Mouse (Mus musculus) myocyte (in vitro differentiated cells): ENCODE measurements around the gene Aph1b. TPM values are rescaled to one million over a fixed set of nuclear protein-coding genes. Genes with fewer than 3 reads are reported as not detected.

Source experiments
- H3K27me3 ChIP-seq: one replicate; pipeline ENCODE4 v1.6.1; 2011; ENCODE audit not compliant: control insufficient read depth, insufficient read depth, insufficient read length
- H3K36me3 ChIP-seq: one replicate; pipeline ENCODE4 v1.6.1; 2011; ENCODE audit not compliant: control insufficient read depth, insufficient read depth
- H3K4me2 ChIP-seq: one replicate; pipeline ENCODE4 v1.6.1; 2011; ENCODE audit warnings: low read depth, control low read depth
- H3K4me3 ChIP-seq: one replicate; pipeline ENCODE4 v1.5.1; 2011; ENCODE audit warnings: mild to moderate bottlenecking, control low read depth, moderate library complexity
- H3K79me2 ChIP-seq: one replicate; pipeline ENCODE4 v1.6.1; 2011; ENCODE audit not compliant: control insufficient read depth, insufficient read depth
- H3ac ChIP-seq: one replicate; pipeline ENCODE4 v1.6.1; 2011; ENCODE audit not compliant: control insufficient read depth, insufficient read length
- CEBPB ChIP-seq: IDR thresholded peaks from 2 replicates; pipeline ENCODE4 v1.6.1; 2011; ENCODE audit warnings: mild to moderate bottlenecking, moderate library complexity; ENCODE audit not compliant: poor library complexity, insufficient read depth, severe bottlenecking
- E2F4 ChIP-seq: IDR thresholded peaks from one replicate; pipeline ENCODE4 v1.6.1; 2011; ENCODE audit warnings: mild to moderate bottlenecking, control low read depth, moderate library complexity; ENCODE audit not compliant: insufficient read depth
- MAX ChIP-seq: IDR thresholded peaks from one replicate; pipeline ENCODE4 v1.6.1; 2011; ENCODE audit warnings: low read depth, mild to moderate bottlenecking, control low read depth
- MYOD1 ChIP-seq, 3 experiments: IDR thresholded peaks; one replicate each; pipeline ENCODE4 v1.6.1; 2011; ENCODE audit warnings: control low read depth in 2 of 3, low read depth in 2 of 3, mild to moderate bottlenecking in 2 of 3, moderate library complexity in 1 of 3; ENCODE audit not compliant: insufficient read length in 2 of 3, control insufficient read depth in 1 of 3
- MYOG ChIP-seq, 3 experiments: IDR thresholded peaks; one replicate each; pipeline ENCODE4 v1.6.1; 2011; ENCODE audit warnings: control low read depth in 2 of 3, low read depth in 2 of 3, mild to moderate bottlenecking in 2 of 3; ENCODE audit not compliant: insufficient read length in 2 of 3, control insufficient read depth in 1 of 3, insufficient read depth in 1 of 3
- POLR2A ChIP-seq: IDR thresholded peaks from one replicate; pipeline ENCODE4 v1.6.1; 2011; ENCODE audit warnings: low read depth, mild to moderate bottlenecking, control low read depth, moderate library complexity; ENCODE audit not compliant: insufficient read length
- POLR2AphosphoS2 ChIP-seq: IDR thresholded peaks from one replicate; pipeline ENCODE4 v1.6.1; 2011; ENCODE audit warnings: low read depth, control low read depth; ENCODE audit not compliant: insufficient read length
- REST ChIP-seq: IDR thresholded peaks from one replicate; pipeline ENCODE4 v1.6.1; 2011; ENCODE audit warnings: mild to moderate bottlenecking, control low read depth, moderate library complexity; ENCODE audit not compliant: insufficient read depth, insufficient read length
- SRF ChIP-seq: IDR thresholded peaks from one replicate; pipeline ENCODE4 v1.6.1; 2011; ENCODE audit warnings: low read depth; ENCODE audit not compliant: control insufficient read depth, insufficient read length
- TCF12 ChIP-seq: IDR thresholded peaks from one replicate; pipeline ENCODE4 v1.6.1; 2011; ENCODE audit warnings: mild to moderate bottlenecking, control low read depth; ENCODE audit not compliant: poor library complexity, insufficient read depth, severe bottlenecking
- TCF3 ChIP-seq: IDR thresholded peaks from one replicate; pipeline ENCODE4 v1.6.1; 2011; ENCODE audit warnings: low read depth, control low read depth; ENCODE audit not compliant: insufficient read length
- USF1 ChIP-seq: IDR thresholded peaks from one replicate; pipeline ENCODE4 v1.6.1; 2011; ENCODE audit warnings: low read depth, mild to moderate bottlenecking, control low read depth, moderate library complexity
- polyA plus RNA-seq: library from polyadenylated mRNA; unstranded; fragments of >200 nt; fragmentation: generic; extraction: Trizol; gene quantifications from one replicate; pipeline ENCODE4 v1.2.1, GENCODE M21; 2012; ENCODE audit warnings: missing spikeins

The Aph1b gene
- polyA plus RNA-seq, 1 experiment, result 2.5 TPM

DNA sequence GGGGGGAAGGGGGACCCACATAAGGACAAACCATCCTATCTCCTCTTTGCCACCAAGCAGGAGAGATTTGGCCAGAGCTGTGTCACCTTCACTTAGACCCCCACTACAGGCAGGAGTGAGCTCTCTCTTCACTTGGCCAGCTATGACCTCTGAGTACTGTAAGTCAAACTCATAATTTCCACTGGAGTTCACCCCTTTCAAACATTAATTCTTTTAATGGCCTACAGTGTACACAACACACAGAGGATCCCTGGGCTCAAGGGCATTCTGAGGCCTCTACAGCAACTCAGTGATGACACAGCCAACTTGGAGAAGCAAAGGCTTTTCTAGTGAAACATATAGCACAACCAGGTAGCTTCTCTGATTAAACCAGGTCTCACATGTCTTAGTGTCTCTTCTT is 24.6 kb downstream of the Aph1b start:
- Histone ChIP-seq H3K36me3 (no peaks in the 10 kb centered on the region), H3K27me3 (no peaks in the 10 kb centered on the region), H3K79me2 (no peaks in the 10 kb centered on the region), H3ac (no peak overlapping the region), H3K4me2 (no peak overlapping the region), H3K4me3 (no peak overlapping the region)
- TF ChIP-seq POLR2AphosphoS2 (no peak), MAX (no peak), TCF12 (no peak), REST (no peak), SRF (no peak), USF1 (no peak), MYOG (IDR thresholded peaks at IDR 0.05; ENCODE audit: control insufficient read depth in 1 of 3, insufficient read depth in 1 of 3, insufficient read length in 2 of 3, low read depth in 2 of 3) (no peak), MYOD1 (IDR thresholded peaks at IDR 0.05; ENCODE audit: control insufficient read depth in 1 of 3, insufficient read length in 2 of 3, low read depth in 2 of 3) (no peak), CEBPB (no peak), POLR2A (no peak), TCF3 (no peak), E2F4 (no peak)

DNA sequence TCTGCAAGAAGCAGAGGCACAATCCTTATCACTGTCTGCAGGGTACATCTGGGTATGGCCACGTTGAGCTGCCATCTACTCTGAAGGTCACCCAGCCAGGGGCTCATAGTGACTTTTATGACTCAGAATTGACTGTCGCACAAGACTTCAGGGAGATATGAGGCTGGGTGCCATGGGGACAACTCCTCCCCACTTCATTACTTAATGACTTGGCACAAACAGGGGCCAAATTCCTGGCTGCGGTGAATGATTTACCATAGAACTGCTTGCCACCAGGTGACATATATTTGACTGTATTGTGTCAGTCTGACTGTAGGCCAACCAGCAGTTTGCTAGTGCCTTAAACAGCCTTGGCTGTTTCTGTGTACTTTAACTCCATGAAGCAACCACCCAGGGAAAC is 26.0 kb downstream of the Aph1b start:
- no peak overlapping the region for H3ac ChIP-seq
- no peaks in the 10 kb centered on the region for H3K27me3 ChIP-seq
- no peak overlapping the region for H3K4me3 ChIP-seq
- no peaks in the 10 kb centered on the region for H3K36me3 ChIP-seq
- H3K4me2 ChIP-seq, result no peak overlapping the region
- TF ChIP-seq MAX (no peak), USF1 (no peak), TCF3 (no peak), SRF (no peak), MYOG (IDR thresholded peaks at IDR 0.05; ENCODE audit: control insufficient read depth in 1 of 3, insufficient read depth in 1 of 3, insufficient read length in 2 of 3, low read depth in 2 of 3) (no peak), CEBPB (no peak), REST (no peak), MYOD1 (IDR thresholded peaks at IDR 0.05; ENCODE audit: control insufficient read depth in 1 of 3, insufficient read length in 2 of 3, low read depth in 2 of 3) (no peak), POLR2A (no peak), TCF12 (no peak), POLR2AphosphoS2 (no peak), E2F4 (no peak)
- H3K79me2 ChIP-seq, result no peaks in the 10 kb centered on the region

DNA sequence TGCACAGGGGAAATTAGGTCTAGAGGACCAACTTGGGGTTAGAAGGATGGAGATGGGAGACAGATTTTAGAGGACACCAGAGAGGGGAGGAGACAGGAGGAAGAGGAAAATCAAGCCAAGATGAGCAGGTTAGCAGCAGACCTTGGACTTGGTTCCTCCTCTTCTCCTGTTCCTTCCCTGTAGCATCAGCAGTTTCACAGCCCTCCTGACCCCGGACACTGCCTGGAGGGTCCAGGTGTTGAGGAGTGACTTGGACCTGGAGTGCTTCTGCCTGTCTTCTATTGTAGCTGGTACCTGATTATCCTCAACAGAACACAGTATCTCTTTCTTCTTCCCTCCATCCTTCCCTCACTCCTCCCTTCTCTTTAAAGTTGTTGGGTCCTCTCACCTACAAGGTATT is 26.6 kb downstream of the Aph1b start:
- Histone ChIP-seq H3K36me3 (no peaks in the 10 kb centered on the region), H3K4me3 (no peak overlapping the region), H3K79me2 (no peaks in the 10 kb centered on the region), H3K27me3 (no peaks in the 10 kb centered on the region), H3K4me2 (no peak overlapping the region), H3ac (no peak overlapping the region)
- TF ChIP-seq USF1 (no peak), POLR2AphosphoS2 (no peak), CEBPB (no peak), MAX (no peak), TCF3 (no peak), SRF (no peak), E2F4 (no peak), MYOD1 (IDR thresholded peaks at IDR 0.05; ENCODE audit: control insufficient read depth in 1 of 3, insufficient read length in 2 of 3, low read depth in 2 of 3) (no peak), REST (no peak), MYOG (IDR thresholded peaks at IDR 0.05; ENCODE audit: control insufficient read depth in 1 of 3, insufficient read depth in 1 of 3, insufficient read length in 2 of 3, low read depth in 2 of 3) (no peak), TCF12 (no peak), POLR2A (no peak)

DNA sequence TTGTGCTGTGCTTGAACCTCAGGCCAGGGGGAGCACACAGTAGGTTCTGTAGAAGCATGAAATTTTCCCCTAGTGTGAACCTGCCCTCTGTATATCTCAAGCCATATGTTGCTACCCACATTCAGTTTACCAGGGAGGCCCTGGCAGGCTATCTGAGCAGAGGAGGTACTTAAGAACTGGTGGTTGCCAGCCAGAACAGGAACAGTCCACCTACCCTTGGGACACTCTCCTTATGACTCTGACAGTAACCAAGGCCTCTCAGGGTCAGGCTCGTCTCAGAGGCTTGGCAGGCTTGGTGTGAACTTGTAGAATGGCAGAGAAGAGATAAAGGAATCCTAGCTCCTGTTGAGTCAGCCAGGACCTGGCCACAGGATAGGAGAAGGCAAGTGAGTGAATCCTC is 34.3 kb downstream of the Aph1b start:
- Histone ChIP-seq H3K36me3 (no peaks in the 10 kb centered on the region), H3K4me2 (no peak overlapping the region), H3K79me2 (no peaks in the 10 kb centered on the region), H3K4me3 (no peak overlapping the region), H3ac (no peak overlapping the region), H3K27me3 (peaks cover 7% of the 10 kb centered on the region)
- TF ChIP-seq TCF12 (no peak), USF1 (no peak), CEBPB (no peak)

DNA sequence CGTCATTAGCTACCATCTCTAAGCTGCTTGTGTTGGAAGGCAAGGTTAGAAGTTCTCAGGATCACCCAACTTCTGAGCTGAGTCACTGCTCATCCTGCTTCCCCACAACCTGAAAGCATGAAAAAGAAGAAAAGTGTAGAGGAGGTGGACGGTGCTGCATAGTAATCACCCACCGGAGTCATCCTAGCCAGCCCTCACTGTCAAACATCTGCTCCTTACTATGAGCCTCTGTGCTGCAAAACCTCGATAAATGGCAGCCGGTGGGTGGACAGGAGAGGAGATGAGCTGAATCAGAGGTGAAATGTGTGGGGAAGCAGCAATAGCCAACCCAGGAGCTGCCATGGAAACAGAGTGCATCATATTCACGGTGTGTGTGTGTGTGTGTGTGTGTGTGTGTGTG is 42.4 kb downstream of the Aph1b start:
- no peak for TF ChIP-seq CEBPB
- TF ChIP-seq TCF12, result no peak
- no peak for TF ChIP-seq POLR2AphosphoS2
- TF ChIP-seq POLR2A, result no peak
- no peak for TF ChIP-seq MAX
- TF ChIP-seq MYOD1 (IDR thresholded peaks at IDR 0.05; ENCODE audit: control insufficient read depth in 1 of 3, insufficient read length in 2 of 3, low read depth in 2 of 3), result no peak
- TF ChIP-seq SRF, result no peak
- no peak for TF ChIP-seq TCF3
- TF ChIP-seq REST, result no peak
- no peak for TF ChIP-seq E2F4
- no peak for TF ChIP-seq MYOG (IDR thresholded peaks at IDR 0.05; ENCODE audit: control insufficient read depth in 1 of 3, insufficient read depth in 1 of 3, insufficient read length in 2 of 3, low read depth in 2 of 3)
- H3K79me2 ChIP-seq, result no peaks in the 10 kb centered on the region
- peaks cover 1% of the 10 kb centered on the region for H3K27me3 ChIP-seq
- H3K36me3 ChIP-seq, result no peaks in the 10 kb centered on the region
- H3ac ChIP-seq, result no peak overlapping the region
- no peak overlapping the region for H3K4me3 ChIP-seq
- H3K4me2 ChIP-seq, result no peak overlapping the region
